Mouse (Mus musculus): ENCODE measurements around the gene Padi4. TPM values are rescaled to one million over a fixed set of nuclear protein-coding genes. Genes with fewer than 3 reads are reported as not detected.

Gene Padi4
- polyA plus RNA-seq, 2 experiments from 2014 or later = 0.30 to 0.85 TPM

- ATAC-seq = peak; percentile 51
Observed at GRCm38 (mm10) chr4:140701049-140701715, 72.9 kb downstream of the Padi4 start.

GRCm38 (mm10) chr4:140700269-140701018, 73.6 kb downstream of the Padi4 start, which contains the start of gene Rcc2:
Rcc2 (plus strand) TSS chr4:140700541.
- peak; percentile 12 for ATAC-seq

- peak; percentile 78 for ATAC-seq
Observed at GRCm38 (mm10) chr4:140699441-140700127, 74.5 kb downstream of the Padi4 start.

Other genes starting within 250 kb of the Padi4 start
- under 1 TPM in 1 of 2 experiments, not detected in 1; 0.16 TPM for gene Arhgef10l, start 108.2 kb downstream of the Padi4 start, polyA plus RNA-seq (2017; shearing (Covaris generic))
- gene Rcc2, start 73.7 kb downstream of the Padi4 start, polyA plus RNA-seq (2017; shearing (Covaris generic)) = 10 to 100 TPM; 18.7 to 20.4 TPM
- not detected for gene Padi6, start 31.6 kb downstream of the Padi4 start, polyA plus RNA-seq (2017; shearing (Covaris generic))
- under 1 TPM; 0.15 to 0.32 TPM for gene Padi3, start 36.4 kb upstream of the Padi4 start, polyA plus RNA-seq (2017; shearing (Covaris generic))
- under 1 TPM; 0.61 to 0.63 TPM for gene Padi1, start 71.5 kb upstream of the Padi4 start, polyA plus RNA-seq (2017; shearing (Covaris generic))
- gene Padi2, start 132.1 kb upstream of the Padi4 start, polyA plus RNA-seq (2017; shearing (Covaris generic)) = 10 to 100 TPM; 11.4 to 13.8 TPM
- 100 to 1,000 TPM; 250 to 293 TPM for gene Sdhb, start 187.0 kb upstream of the Padi4 start, polyA plus RNA-seq (2017; shearing (Covaris generic))
- 1 to 10 TPM; 4.0 to 5.9 TPM for gene Atp13a2, start 212.6 kb upstream of the Padi4 start, polyA plus RNA-seq (2017; shearing (Covaris generic))
- not detected for gene Mfap2, start 236.2 kb upstream of the Padi4 start, polyA plus RNA-seq (2017; shearing (Covaris generic))